Mouse (Mus musculus) megakaryocyte-erythroid progenitor cell, adult 5-6 weeks (primary cell): ENCODE results near the gene Znfx1. TPM values are rescaled to one million over a fixed set of nuclear protein-coding genes. Genes with fewer than 3 reads are reported as not detected.

Source experiments
- ATAC-seq: replicated peaks from 2 replicates; pipeline ENCODE4 v1.8.0; 2016; ENCODE audit warnings: mild to moderate bottlenecking, inconsistent platforms; ENCODE audit not compliant: severe bottlenecking, poor library complexity, low FRiP score, low TSS enrichment
- total RNA-seq, 2 experiments: library from RNA; stranded (forward) in 1 of 2; stranded (reverse) in 1 of 2; fragments of 200-1000, 215-1000 nt in 1 of 2; fragments of >200 nt in 1 of 2; fragmentation: Nextera tagmentation in 1 of 2; gene quantifications; 2 replicates each; pipeline ENCODE4 v1.2.3; 2014 to 2017

Znfx1 gene
- total RNA-seq, 2 experiments from 2014 or later = 21.1 to 23.7 TPM

DNA sequence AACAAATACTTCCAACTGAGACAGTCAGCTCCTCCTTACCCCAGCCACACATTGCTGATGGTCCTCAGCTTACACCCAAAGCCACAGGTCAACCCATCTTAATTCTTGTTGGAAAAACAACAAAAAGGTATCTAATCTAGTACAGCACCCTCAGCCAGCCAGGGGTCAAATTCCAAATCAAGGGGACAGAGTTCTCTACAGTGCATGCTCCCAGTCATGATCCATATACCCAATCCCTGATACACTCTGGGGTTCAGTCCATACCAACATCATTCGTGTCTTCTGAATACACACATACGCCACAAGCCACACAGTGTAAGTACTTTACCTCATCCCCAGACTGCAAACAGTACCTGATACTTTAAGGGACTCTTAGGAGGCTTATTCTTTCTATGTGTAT, 56.5 kb downstream of the Znfx1 start:
- 0 out of 2 replicates have a peak, but pooled peaks have one; percentile 9 for ATAC-seq

GRCm38 (mm10) chr2:167004099-167004854, 58.5 kb downstream of the Znfx1 start:
- ATAC-seq = peak; percentile 81

DNA sequence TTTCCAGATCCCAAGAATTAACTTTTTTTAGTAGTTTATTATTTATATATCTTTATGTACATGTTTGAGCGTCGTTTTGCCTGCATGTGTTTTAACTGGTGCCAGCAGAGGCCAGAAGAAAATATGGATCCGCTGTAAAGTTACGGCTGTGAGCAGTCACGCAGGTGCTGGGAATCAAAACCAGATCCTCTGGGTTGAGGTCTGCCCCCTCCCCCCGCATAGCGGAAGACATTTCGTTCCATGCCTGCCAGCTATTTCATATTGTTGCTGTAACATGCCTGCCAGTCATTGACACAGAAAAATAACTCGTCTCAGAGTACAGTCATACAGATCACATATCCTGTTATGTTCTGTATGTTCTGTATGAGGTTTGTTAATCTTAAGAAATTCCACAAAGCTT, 61.3 kb downstream of the Znfx1 start:
- no peak for ATAC-seq

DNA sequence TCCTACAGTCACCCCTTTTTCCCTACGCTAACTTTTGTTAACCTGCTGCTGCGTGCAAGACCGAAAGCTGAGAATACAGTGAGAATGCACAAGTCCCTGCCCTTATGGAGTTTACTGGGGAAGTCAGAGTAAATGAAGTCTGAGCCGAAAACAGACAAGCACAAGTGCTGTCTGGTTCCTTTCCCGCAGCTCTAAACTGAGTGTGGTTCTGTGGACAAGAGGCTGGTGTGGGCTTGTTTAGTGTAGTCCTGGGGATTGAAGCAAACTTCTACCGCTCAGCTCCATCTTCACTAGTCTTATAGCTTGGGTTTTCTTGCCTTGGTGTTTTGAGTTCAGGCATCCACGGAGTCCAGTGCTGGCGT, 66.3 kb downstream of the Znfx1 start:
- peak; percentile 10; the same call in 1 of the 2 replicates for ATAC-seq

DNA sequence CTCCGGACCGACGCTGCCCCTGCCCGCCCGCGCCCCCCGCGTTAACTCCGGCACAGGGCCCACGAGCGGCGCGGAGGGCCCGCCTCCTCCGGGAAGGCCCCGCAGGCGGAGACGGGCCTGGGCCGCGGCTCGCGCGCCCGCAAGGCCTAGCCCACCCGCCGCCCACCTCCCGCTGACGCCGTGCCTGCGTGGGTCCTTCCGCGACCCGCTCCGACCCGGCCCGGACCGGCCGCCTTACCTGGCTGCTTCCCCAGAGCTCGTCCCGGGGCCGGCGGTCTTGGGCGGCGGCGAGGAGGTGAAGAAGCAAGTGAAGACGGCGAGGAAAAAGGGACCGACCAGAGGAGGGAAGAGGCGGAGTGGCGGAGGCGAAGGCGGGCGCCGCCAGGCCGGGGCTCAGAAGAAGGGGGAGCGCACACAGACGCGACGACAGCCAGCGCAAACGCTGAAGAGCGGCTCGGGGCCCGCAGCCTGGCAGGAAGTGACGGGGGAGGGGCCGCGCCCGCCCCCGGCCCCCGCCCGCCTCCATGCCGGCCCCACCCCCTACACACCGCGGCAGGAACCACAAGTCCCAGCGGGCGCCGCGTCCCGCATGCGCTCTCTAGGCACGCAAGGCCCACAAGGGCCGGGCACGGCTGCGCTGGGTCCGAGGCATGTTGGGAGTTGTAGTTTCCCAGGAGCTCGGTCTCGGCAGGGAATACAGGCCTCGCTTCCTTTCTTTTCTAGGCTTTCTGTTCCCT, 66.9 kb downstream of the Znfx1 start, which contains the start of gene Stau1:
TSS of gene Stau1 (minus strand) at position 504 of the 737 bp plus-strand sequence.
- ATAC-seq = peak; percentile 90

DNA sequence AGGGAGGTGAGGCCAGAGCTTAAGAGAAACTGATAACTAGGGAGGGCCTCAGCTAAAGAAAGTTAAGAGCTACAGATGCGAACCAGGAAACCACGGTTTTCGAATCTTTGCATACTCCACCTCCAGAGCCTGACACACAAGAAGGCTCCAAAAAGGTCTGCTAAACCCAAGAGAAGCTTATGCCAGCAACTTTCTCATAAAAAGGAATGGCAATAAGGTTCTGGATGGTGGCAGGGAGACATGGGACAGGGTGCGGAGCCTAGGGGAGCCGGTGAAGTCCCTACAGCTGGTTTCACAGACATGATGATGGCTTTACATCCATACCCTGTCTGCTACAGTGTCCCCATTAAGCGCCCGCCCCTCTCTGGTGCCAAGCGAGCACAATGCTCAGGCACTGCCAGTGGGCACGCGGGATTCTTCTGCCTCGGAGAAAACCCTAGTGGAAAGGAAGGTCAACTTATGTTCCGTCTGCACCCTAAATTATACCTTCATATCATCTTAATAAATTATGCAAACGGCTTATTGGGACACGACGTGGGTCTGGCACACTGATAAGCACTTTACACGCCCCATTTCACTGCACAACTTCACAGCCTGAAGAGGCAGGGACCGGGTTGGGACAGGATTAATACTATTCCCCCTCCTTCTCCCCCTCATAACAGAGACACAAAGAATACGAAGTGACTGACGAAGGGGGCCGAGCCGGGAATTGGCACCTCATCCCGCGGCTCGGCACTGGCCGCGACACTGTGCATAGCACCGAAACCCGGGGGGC, 67.6 kb downstream of the Znfx1 start:
- peak; percentile 73 for ATAC-seq

GRCm38 (mm10) chr2:166991945-166992344, 70.9 kb downstream of the Znfx1 start:
- ATAC-seq = no peak

- ATAC-seq = 0 out of 2 replicates have a peak, but pooled peaks have one; percentile 15
Observed at GRCm38 (mm10) chr2:166990861-166991260, 72.0 kb downstream of the Znfx1 start.

Other genes starting within 250 kb of the Znfx1 start
- gene Cse1l, start 157.0 kb downstream of the Znfx1 start, total RNA-seq (2014; fragmentation: Nextera tagmentation) = 137 and 147 TPM in 2 replicates
- 146 and 222 TPM in 2 replicates for gene Cse1l, start 157.0 kb downstream of the Znfx1 start, total RNA-seq (2017)
- gene Stau1, start 66.7 kb downstream of the Znfx1 start, total RNA-seq (2014; fragmentation: Nextera tagmentation) = 51.3 and 62.6 TPM in 2 replicates
- gene Stau1, start 66.7 kb downstream of the Znfx1 start, total RNA-seq (2017) = 42.5 and 48.4 TPM in 2 replicates
- 95.3 and 95.8 TPM in 2 replicates for gene Ddx27, start 47.8 kb downstream of the Znfx1 start, total RNA-seq (2014; fragmentation: Nextera tagmentation)
- gene Ddx27, start 47.8 kb downstream of the Znfx1 start, total RNA-seq (2017) = 164 and 178 TPM in 2 replicates
- gene Kcnb1, start 127.1 kb upstream of the Znfx1 start, total RNA-seq (2014; fragmentation: Nextera tagmentation) = 0.35 and 1.4 TPM in 2 replicates
- 0.04 TPM in 1 of 2 replicates, not detected in the other for gene Kcnb1, start 127.1 kb upstream of the Znfx1 start, total RNA-seq (2017)
- not detected in 2 replicates for gene Ptgis, start 177.6 kb upstream of the Znfx1 start, total RNA-seq (2014; fragmentation: Nextera tagmentation)
- not detected in 2 replicates for gene Ptgis, start 177.6 kb upstream of the Znfx1 start, total RNA-seq (2017)